ENCODE assay signal across 11 mouse cellular contexts in genomic region chr13:20099546-20099945, GRCm38 (mm10). TPM values are rescaled to one million over a fixed set of nuclear protein-coding genes. Genes with fewer than 3 reads are reported as not detected.
DNase-seq lines count a peak whose midpoint lies in the region; ATAC-seq lines count a peak whose summit lies in the region.
"Had no signal": no experiment of that assay in that cellular context is flagged by ENCODE, and none has a peak within 500 bp of the region (broad histone marks: within the 10 kb centered on the region; RNA-seq: fewer than 3 reads in every experiment).

No protein-coding gene starts in this region.

- ATAC-seq in heart, embryonic 15.5 days (replicated peaks; ENCODE audit: insufficient number of reproducible peaks, insufficient read depth, low FRiP score, low read depth), result no peak
- ATAC-seq in neural tube, embryonic 15.5 days (ENCODE audit: low FRiP score), result 0 out of 2 replicates have a peak, but pooled peaks have one; percentile 31
- ATAC-seq in liver, embryonic 12.5 days, result no peak
- ATAC-seq: intestine, postnatal 0 days had no signal

- WGBS in heart, embryonic 15.5 days, result 19% methylated on average over 4 of the region's 4 CpGs
- WGBS in neural tube, embryonic 15.5 days, result 18% methylated on average over 4 of the region's 4 CpGs
- 10% methylated on average over 4 of the region's 4 CpGs for WGBS in liver, embryonic 12.5 days (ENCODE audit: insufficient replicate concordance)

- intact Hi-C loops in heart, postnatal 25 days (cut with DNase I), result no loop called here

- H3K4me3 ChIP-seq in heart, embryonic 15.5 days, result no peak overlapping the region
- H3K4me3 ChIP-seq in neural tube, embryonic 15.5 days (replicated peaks), result no peak overlapping the region
- H3K4me3 ChIP-seq in liver, embryonic 12.5 days, result no peak overlapping the region
- H3K4me3 ChIP-seq: limb, embryonic 12.5 days; myocyte had no signal

- H3K27ac ChIP-seq in heart, embryonic 15.5 days, result peak overlapping the region; percentile 18; the same call in 1 of the 2 replicates
- no peak overlapping the region for H3K27ac ChIP-seq in neural tube, embryonic 15.5 days (replicated peaks)
- H3K27ac ChIP-seq in liver, embryonic 12.5 days, result no peak overlapping the region
- H3K27ac ChIP-seq: limb, embryonic 12.5 days had no signal

- no peak overlapping the region for H3K9ac ChIP-seq in heart, embryonic 15.5 days
- H3K9ac ChIP-seq in neural tube, embryonic 15.5 days (replicated peaks), result no peak overlapping the region
- H3K9ac ChIP-seq in liver, embryonic 12.5 days, result no peak overlapping the region
- H3K9ac ChIP-seq: limb, embryonic 12.5 days had no signal

- peaks cover 5% of the 10 kb centered on the region; the same call in 1 of the 2 replicates for H3K4me1 ChIP-seq in heart, embryonic 15.5 days (replicated peaks)
- H3K4me1 ChIP-seq in neural tube, embryonic 15.5 days, result no peaks in the 10 kb centered on the region
- H3K4me1 ChIP-seq in liver, embryonic 12.5 days, result peaks cover 15% of the 10 kb centered on the region
- H3K4me1 ChIP-seq: limb, embryonic 12.5 days had no signal

- H3K9me3 ChIP-seq in heart, embryonic 15.5 days (replicated peaks), result no peaks in the 10 kb centered on the region
- H3K9me3 ChIP-seq in neural tube, embryonic 15.5 days (replicated peaks), result no peaks in the 10 kb centered on the region
- H3K9me3 ChIP-seq in liver, embryonic 12.5 days (replicated peaks), result no peaks in the 10 kb centered on the region
- H3K9me3 ChIP-seq: limb, embryonic 12.5 days had no signal

- H3K4me2 ChIP-seq in heart, embryonic 15.5 days, result no peak overlapping the region
- H3K4me2 ChIP-seq in neural tube, embryonic 15.5 days, result no peak overlapping the region
- no peak overlapping the region for H3K4me2 ChIP-seq in liver, embryonic 12.5 days
- H3K4me2 ChIP-seq: limb, embryonic 12.5 days had no signal

- H3K27me3 ChIP-seq in heart, embryonic 15.5 days, result no peaks in the 10 kb centered on the region
- no peaks in the 10 kb centered on the region for H3K27me3 ChIP-seq in neural tube, embryonic 15.5 days (replicated peaks)
- 0 out of 2 replicates have a peak, but pooled peaks cover 5% of the 10 kb centered on the region for H3K27me3 ChIP-seq in liver, embryonic 12.5 days (replicated peaks)
- H3K27me3 ChIP-seq: limb, embryonic 12.5 days had no signal

- DNase-seq in heart, adult 11 months, result peak; percentile 90
- DNase-seq in heart, postnatal 25 days (ENCODE audit: low spot score), result no peak
- DNase-seq in right cerebral cortex, postnatal 14 days, result peak; percentile 56
- DNase-seq in right cerebral cortex, adult 18-20 months, result no peak
- DNase-seq in adrenal gland, adult 2 months, result no peak

- no peaks in the 10 kb centered on the region for H3K36me3 ChIP-seq in heart, embryonic 15.5 days
- H3K36me3 ChIP-seq in neural tube, embryonic 15.5 days, result no peaks in the 10 kb centered on the region
- H3K36me3 ChIP-seq in liver, embryonic 12.5 days, result no peaks in the 10 kb centered on the region
- H3K36me3 ChIP-seq: limb, embryonic 12.5 days had no signal

RNA-seq across cellular contexts. Expression of gene Elmo1, which starts 9.2 kb away (rescaled TPM):
- 10 to 100 TPM in 1 of 2 experiments, 1 to 10 TPM in 1; 9.8 to 10.2 TPM for total RNA-seq in heart, postnatal 25 days (2021)
- polyA plus RNA-seq in heart, embryonic 15.5 days (2015; fragmentation: Nextera tagmentation; extraction: Ambion mirVana), result 10.1 and 17.6 TPM in 2 replicates
- 42.9 and 43.3 TPM in 2 replicates for polyA plus RNA-seq in neural tube, embryonic 15.5 days (2015; fragmentation: Nextera tagmentation; extraction: Ambion mirVana)
- 6.2 and 6.7 TPM in 2 replicates for polyA plus RNA-seq in liver, embryonic 12.5 days (2016; fragmentation: Nextera tagmentation; extraction: Ambion mirVana)
- total RNA-seq in adrenal gland, adult 2 months (2021), result 10 to 100 TPM in 1 of 2 experiments, 1 to 10 TPM in 1; 9.6 to 16.7 TPM
- polyA plus RNA-seq in adrenal gland, adult 2 months (2012; rRNA removed), result 14.0 and 15.2 TPM in 2 replicates

Comparison
In these comparisons a context has a peak if more than half of its experiments do, and no peak if none do; other contexts are left out.
1. DNase-seq: peak in heart, adult 11 months (single experiment) and right cerebral cortex, postnatal 14 days (single experiment); none in heart, postnatal 25 days (single experiment), right cerebral cortex, adult 18-20 months (single experiment) and adrenal gland, adult 2 months (single experiment).